Mouse (Mus musculus) megakaryocyte, embryonic 14.5 days (primary cell): Measurements from ENCODE around the gene Igfbpl1. TPM values are rescaled to one million over a fixed set of nuclear protein-coding genes. Genes with fewer than 3 reads are reported as not detected.

Experiments used
- H3K27me3 ChIP-seq: replicated peaks from 2 replicates; pipeline ENCODE3; 2012; ENCODE audit warnings: inconsistent platforms
- H3K36me3 ChIP-seq: replicated peaks from 2 replicates; pipeline ENCODE3; 2012; ENCODE audit warnings: low read length, inconsistent platforms, mixed read lengths
- H3K4me1 ChIP-seq: 2 replicates; pipeline ENCODE4 v1.6.1; 2012; ENCODE audit warnings: inconsistent platforms
- H3K4me3 ChIP-seq: replicated peaks from 2 replicates; pipeline ENCODE3; 2012; ENCODE audit warnings: moderate library complexity, mild to moderate bottlenecking, inconsistent platforms
- H3K9me3 ChIP-seq: 2 replicates; pipeline ENCODE4 v1.6.1; 2012; ENCODE audit warnings: inconsistent platforms
- FLI1 ChIP-seq: IDR thresholded peaks from 2 replicates; pipeline ENCODE4 v1.6.1; 2012; ENCODE audit warnings: low read length, inconsistent platforms, mixed read lengths
- GATA1 ChIP-seq: IDR thresholded peaks from 3 replicates; pipeline ENCODE4 v1.6.1; 2012; ENCODE audit warnings: mixed read lengths, low read length, inconsistent platforms, borderline replicate concordance
- polyA plus RNA-seq: library from polyadenylated mRNA; stranded (reverse); fragments of >175 nt; gene quantifications from 2 replicates; pipeline ENCODE4 v1.2.3, GENCODE M21; 2012; ENCODE audit warnings: low replicate concordance; ENCODE audit not compliant: insufficient read depth

Gene Igfbpl1
- polyA plus RNA-seq, 1 experiment: not detected

DNA sequence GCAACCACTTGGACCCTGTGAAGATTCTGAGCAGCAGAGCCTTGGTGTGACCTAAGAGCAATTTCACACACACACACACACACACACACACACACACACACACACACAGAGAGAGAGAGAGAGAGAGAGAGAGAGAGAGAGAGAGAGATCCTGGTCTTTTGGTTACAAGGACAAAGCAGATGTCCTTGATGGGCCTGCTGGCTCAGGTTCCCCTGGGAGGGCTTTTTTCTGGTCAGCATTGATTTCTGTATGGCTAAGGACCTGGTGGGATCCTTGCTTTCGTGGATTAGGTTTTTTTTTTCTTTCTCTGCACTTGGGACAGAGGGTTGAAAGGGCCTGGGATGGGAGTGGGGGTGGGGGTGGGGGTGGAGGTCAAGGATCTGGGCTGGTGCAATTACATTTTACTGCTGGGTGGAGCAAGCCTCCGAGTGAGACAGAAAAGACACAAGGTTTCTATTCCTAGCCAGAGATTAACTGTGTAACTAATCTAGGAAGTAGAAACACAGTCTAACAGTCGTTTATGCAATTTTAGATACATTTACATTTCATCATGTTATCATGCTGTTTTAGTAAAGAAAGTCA lies 26.7 kb downstream of the Igfbpl1 start:
- Histone ChIP-seq H3K4me1 (peaks cover 18% of the 10 kb centered on the region), H3K27me3 (peaks cover 31% of the 10 kb centered on the region), H3K36me3 (peaks cover 2% of the 10 kb centered on the region), H3K9me3 (no peaks in the 10 kb centered on the region), H3K4me3 (no peak overlapping the region)
- TF ChIP-seq GATA1: no peak
- TF ChIP-seq FLI1: no peak

DNA sequence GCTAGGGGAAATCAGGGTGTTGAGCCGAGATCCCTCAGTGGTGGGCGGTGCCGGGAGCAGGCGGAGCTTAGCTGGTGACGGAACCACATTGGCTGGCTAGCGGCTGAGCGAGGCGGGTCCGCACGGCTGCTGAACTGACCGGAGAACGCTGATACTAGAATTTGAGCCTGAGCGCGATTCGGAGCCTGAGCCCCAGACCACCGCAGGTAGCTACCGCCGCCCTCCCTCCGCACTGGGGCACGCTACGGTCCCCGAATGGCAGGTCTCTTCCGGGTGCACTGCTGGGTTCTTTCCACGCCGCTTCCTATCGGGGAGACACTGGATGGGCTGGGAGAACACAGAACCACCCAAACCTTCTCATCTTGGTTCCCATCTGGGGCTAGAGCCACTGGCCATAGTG lies 27.8 kb downstream of the Igfbpl1 start, which contains the start of gene Aldh1b1:
Gene Aldh1b1, plus strand, starts transcription at position 59 of the 400 bp plus-strand sequence.
- Histone ChIP-seq H3K27me3 (peaks cover 29% of the 10 kb centered on the region), H3K4me3 (peak within 1 kb of the TSS; percentile 93), H3K36me3 (peaks cover 2% of the 10 kb centered on the region), H3K9me3 (no peaks in the 10 kb centered on the region), H3K4me1 (peaks cover 18% of the 10 kb centered on the region)
- TF ChIP-seq FLI1 (no peak), GATA1 (no peak)

DNA sequence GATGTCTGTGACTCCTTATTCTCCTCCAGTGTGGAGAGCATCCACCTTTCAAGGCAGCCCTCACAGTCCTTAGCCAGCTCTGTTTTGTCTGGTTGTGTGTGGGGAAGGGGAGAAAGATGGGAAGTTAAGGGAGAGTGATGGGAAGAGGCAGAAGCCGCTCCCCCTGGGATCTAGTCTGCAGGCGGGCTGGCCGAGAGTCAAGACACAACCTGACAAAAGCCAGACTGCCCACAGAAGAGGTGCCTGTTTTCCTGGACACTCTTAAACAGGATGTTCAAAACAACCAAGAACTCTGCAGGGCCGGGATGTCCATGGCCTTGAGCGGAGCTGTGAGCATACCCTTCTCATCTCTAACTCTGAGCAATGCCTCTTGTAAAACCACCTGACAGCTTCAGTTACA lies 30.0 kb downstream of the Igfbpl1 start:
- H3K27me3 ChIP-seq: peaks cover 37% of the 10 kb centered on the region

DNA sequence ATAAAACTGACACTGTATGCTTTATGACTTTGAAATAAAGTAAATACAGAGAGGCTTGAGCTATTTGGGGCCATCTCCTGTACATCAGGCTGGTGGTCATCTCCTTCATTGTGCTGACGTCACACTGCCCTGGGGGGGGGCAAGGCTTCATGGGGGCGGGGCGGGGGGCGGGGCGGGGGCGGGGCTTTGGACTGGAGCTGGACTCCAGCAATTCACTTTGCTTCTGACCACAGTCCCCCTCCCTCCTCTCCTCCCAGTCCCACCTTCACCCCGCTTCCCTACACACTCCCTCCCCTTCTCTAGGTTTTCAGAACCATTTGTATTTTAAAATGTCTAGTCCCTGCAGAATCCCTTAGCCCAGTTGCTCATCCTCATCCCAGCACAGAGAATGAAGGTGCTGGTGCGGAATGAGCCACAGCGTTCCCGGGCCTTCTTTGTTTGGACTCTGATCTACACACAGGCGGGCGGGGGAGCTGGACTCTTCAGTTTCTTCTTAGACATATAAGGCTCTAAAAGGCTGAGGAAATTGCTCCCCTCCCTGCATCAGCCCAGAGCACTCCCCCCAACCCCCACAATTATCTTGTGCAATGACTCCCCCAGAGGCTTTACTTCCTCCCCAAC lies 31.4 kb downstream of the Igfbpl1 start:
- Histone ChIP-seq H3K9me3 (no peaks in the 10 kb centered on the region), H3K4me1 (peaks cover 18% of the 10 kb centered on the region), H3K36me3 (no peaks in the 10 kb centered on the region), H3K4me3 (peak overlapping the region; percentile 81), H3K27me3 (peaks cover 40% of the 10 kb centered on the region)
- TF ChIP-seq GATA1 (no peak), FLI1 (no peak)

More for the DNA sequence above, 30.0 kb downstream of the Igfbpl1 start:
- TF ChIP-seq FLI1: no peak
- TF ChIP-seq GATA1: no peak
- Histone ChIP-seq H3K4me3 (no peak overlapping the region), H3K36me3 (no peaks in the 10 kb centered on the region), H3K4me1 (peaks cover 18% of the 10 kb centered on the region), H3K9me3 (no peaks in the 10 kb centered on the region)

DNA sequence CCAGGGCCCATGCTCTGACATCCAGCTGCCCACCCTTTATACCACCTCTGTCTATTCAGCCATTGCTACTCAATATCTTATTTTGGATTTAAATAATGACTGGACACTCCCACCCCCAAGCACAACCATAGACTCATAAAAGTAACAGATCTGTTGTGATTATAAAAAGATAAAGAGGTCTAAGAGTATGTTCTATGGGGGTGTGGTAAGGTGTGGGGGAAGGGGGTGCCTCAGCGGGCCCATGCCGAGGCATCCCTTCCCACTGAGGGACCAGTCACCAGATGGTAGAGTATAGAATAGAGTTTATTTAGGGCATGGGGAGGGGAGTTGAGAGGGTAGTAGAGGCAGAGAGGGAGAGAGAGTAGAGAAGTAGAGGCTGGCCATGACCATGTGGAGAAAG lies 36.7 kb downstream of the Igfbpl1 start:
- no peaks in the 10 kb centered on the region for H3K9me3 ChIP-seq
- H3K27me3 ChIP-seq: peaks cover 53% of the 10 kb centered on the region
- peaks cover 26% of the 10 kb centered on the region for H3K4me1 ChIP-seq
- no peaks in the 10 kb centered on the region for H3K36me3 ChIP-seq
- no peak for TF ChIP-seq GATA1
- H3K4me3 ChIP-seq: no peak overlapping the region

DNA sequence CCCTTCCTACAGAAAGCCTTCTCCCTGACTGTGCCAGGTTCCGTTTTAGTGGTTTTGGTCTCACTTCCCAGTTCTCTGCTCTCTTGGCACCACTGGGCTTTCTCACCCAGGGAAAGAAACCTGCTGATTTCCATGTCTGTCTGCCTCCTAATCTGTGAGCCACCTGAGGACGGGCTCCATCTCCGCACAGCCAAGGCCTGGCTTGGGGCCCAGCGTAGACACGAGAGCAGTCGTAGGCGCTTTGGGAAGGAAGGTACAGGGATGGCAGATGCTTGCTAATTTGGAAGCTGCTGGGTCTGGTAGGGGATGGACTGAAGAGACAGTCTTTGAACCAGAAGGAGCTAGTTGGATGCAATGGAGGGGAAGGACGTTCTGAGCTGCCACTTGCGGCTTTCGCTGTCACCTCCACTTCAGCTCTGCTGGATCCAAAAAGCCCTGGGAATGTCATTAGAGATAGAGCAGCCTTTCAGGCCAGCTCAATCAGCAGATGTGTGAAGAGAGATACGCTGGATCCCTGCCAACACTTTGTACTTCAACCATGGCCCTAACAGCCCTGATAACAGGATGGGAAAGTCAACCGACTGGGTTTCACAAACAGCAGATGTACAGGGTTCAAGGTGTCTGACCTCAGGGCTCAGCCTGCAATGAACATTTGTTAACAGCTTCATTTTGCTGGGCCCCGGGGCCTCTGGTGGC lies 37.3 kb downstream of the Igfbpl1 start:
- TF ChIP-seq FLI1: no peak
- TF ChIP-seq GATA1: no peak

DNA sequence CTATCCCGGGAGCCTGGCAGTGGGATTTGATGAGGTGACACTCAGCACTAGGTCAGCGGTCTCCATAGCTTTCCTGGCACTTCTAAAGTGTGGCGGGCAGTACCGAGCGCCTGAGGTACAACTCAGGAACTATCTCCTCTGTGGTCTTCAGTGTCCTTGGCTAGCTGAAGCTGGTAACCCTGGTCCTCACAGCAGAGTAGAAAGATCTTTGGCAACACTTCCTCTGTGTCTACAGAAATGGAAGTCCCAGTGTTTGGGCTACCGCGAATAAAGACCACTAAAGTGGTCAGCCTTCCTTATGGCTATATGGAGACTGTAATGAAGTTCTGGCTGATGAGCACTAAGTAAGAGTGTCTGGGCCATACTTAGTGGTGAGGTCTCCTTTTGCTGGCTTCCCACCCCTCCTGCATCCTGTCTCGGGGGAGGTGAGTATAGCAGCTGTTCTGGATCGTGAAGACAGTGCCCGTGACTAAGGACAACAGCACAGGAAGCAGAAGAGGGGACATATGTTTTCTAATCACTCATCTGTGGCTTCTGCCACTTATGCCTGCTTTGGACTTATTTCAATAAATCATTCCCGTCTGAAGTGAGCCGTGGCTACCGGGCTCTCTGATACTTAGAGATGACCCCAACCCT lies 38.2 kb downstream of the Igfbpl1 start:
- Histone ChIP-seq H3K4me1 (peaks cover 26% of the 10 kb centered on the region), H3K36me3 (no peaks in the 10 kb centered on the region), H3K27me3 (peaks cover 56% of the 10 kb centered on the region), H3K9me3 (no peaks in the 10 kb centered on the region), H3K4me3 (peak overlapping the region; percentile 0)
- no peak for TF ChIP-seq GATA1
- no peak for TF ChIP-seq FLI1

More for the DNA sequence above, 37.3 kb downstream of the Igfbpl1 start:
- H3K36me3 ChIP-seq: no peaks in the 10 kb centered on the region
- H3K4me3 ChIP-seq: no peak overlapping the region
- H3K9me3 ChIP-seq: no peaks in the 10 kb centered on the region
- H3K27me3 ChIP-seq: peaks cover 53% of the 10 kb centered on the region
- peaks cover 26% of the 10 kb centered on the region for H3K4me1 ChIP-seq

DNA sequence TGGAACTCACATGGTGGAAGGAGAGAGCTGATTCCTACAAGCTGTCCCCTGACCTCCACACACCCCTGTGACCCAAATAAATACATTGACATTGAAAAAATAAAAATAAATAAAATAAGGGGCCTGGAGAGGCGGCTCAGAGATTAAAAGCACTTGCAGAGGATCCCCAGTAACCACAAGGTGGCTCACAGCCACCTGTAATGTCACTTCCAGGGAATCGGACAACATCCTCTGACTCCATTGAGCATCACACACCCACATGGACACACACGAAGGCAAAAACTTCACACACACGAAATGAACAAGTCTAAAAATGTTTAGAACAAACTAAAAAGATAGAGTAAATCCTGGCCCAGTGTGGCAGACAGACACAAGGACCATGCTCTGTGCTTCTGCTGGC lies 40.0 kb downstream of the Igfbpl1 start:
- no peaks in the 10 kb centered on the region for H3K36me3 ChIP-seq
- H3K4me3 ChIP-seq: no peak overlapping the region
- no peaks in the 10 kb centered on the region for H3K9me3 ChIP-seq
- H3K27me3 ChIP-seq: peaks cover 55% of the 10 kb centered on the region
- TF ChIP-seq GATA1: no peak
- TF ChIP-seq FLI1: no peak
- peaks cover 26% of the 10 kb centered on the region for H3K4me1 ChIP-seq

DNA sequence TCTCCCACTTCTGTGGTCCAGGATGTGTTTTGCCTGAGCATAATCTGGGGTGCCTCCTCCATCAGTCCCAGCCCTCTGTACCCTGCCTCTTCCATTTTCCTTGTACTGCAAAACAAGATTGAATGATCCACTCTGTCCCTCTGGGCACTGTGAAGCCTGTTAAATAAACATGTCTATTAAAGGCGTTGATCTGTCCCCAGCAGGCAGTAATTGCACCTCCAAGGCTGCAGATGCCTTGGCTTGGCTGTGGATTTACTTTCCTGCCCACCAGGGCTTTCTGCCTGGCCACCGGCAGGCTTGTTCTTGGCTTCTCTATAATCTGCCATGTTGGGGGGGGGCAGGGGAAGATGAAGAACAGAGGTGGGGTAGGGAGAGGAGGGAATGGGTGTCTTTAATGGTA lies 40.8 kb downstream of the Igfbpl1 start:
- no peaks in the 10 kb centered on the region for H3K36me3 ChIP-seq
- peaks cover 26% of the 10 kb centered on the region for H3K4me1 ChIP-seq
- H3K9me3 ChIP-seq: peaks cover 2% of the 10 kb centered on the region; the same call in 1 of the 2 replicates
- H3K4me3 ChIP-seq: no peak overlapping the region
- no peak for TF ChIP-seq FLI1
- no peak for TF ChIP-seq GATA1
- H3K27me3 ChIP-seq: peaks cover 50% of the 10 kb centered on the region

DNA sequence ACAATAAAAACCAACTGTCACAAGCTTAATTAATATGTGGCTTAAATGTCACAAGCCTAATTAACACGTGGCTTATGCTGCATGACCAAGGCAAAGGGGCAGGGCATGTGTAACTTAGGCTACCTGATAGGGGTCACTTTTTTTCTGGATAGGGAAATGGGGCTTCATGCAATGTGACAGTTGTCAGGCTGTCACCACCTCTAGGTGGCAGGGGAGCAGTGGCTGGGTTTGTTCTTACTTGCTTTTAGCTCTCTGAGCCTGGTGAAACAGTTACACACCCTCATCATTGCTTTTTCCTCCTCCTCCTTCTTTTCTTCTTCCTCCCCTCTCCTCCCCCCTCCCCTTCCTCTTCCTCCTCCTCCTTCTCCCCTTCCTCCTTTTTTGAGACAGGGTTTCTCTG lies 43.1 kb downstream of the Igfbpl1 start:
- Histone ChIP-seq H3K9me3 (peaks cover 2% of the 10 kb centered on the region; the same call in 1 of the 2 replicates), H3K4me3 (no peak overlapping the region), H3K4me1 (peaks cover 17% of the 10 kb centered on the region), H3K27me3 (peaks cover 52% of the 10 kb centered on the region), H3K36me3 (no peaks in the 10 kb centered on the region)
- TF ChIP-seq FLI1 (no peak), GATA1 (no peak)
